Mouse (Mus musculus) mouse embryonic stem cell (cell line): Measurements from ENCODE around the gene Xrcc4.

Experiments used
- in situ Hi-C, 2 experiments: fragments of 300-500 bp; cut with MboI; formaldehyde crosslinking; loops; 1 replicate in 1 of 2; 3 replicates in 1 of 2; pipeline ENCODE4 v1.14.3; 2019 to 2020; ENCODE audit warnings: low sequenced_read_pairs in 2 of 2, low pct_unique_long_range_greater_than_20kb in 1 of 2, mixed read lengths in 1 of 2; ENCODE audit not compliant: unreplicated experiment in 1 of 2

The Xrcc4 gene

DNA sequence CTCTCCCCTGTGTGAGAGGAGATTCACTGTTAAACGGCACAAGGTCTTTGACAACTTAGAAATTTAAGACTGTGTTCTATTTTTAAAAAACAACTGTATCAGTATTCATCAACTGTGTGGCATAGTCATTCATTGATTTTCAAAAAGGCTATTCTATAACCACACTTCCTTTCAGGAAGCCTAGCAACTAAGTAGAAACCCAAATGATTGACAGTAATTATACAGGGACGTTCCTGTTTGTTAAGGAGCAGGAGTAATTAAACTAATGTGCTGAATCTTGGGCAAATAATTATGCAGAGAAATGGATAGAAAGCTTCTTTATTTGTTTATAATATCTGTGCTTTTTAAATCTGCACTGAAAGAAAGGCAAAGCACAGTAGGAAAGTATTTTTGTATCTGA is 103.3 kb downstream of the Xrcc4 start:
- in situ Hi-C loops, result no loop called here

GRCm38 (mm10) chr13:89970940-89971339 is 118.5 kb downstream of the Xrcc4 start:
- in situ Hi-C loops, result no loop called here

DNA sequence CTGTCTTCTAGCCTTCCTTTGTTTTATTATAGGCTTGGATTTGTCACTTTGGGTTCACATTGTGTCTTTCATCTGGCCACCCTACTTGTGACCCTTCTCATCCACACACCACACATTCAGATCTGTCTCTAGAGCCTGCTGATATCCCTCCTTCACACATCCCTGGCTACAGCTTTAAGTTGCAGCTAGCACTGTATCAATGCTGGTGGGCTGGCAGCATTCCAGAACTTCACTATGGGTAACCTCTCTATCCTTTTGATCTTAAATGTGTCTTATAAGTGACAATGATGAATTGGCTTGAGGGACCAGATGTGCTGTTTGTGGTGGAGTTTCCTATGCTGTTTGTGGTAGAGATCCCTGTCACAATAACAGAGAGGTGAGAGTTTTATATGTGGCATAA is 120.7 kb downstream of the Xrcc4 start:
- in situ Hi-C loops, result no loop called here

- in situ Hi-C loops, result no loop called here
These were observed 145.1 kb downstream of the Xrcc4 start for GRCm38 (mm10) chr13:89944354-89944753.

DNA sequence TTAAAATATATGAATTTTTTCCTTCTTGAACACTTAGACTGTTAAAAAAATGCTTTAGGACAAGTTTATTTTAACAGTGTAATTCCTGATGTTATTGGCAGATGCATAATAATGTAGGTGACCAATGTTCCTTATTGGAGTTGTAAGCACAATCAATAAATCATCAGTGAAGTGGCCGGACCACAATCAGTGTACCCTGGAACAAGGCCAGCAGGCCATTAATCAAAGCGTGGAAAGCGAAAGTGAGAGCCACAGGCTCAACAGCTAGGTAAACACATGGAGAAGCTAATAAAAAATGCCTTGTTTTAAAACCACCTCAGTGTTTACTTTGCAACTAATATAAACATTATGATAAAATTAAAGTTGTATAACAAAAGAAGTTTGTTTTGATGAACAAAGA is 159.9 kb downstream of the Xrcc4 start:
- in situ Hi-C loops, result no loop called here

DNA sequence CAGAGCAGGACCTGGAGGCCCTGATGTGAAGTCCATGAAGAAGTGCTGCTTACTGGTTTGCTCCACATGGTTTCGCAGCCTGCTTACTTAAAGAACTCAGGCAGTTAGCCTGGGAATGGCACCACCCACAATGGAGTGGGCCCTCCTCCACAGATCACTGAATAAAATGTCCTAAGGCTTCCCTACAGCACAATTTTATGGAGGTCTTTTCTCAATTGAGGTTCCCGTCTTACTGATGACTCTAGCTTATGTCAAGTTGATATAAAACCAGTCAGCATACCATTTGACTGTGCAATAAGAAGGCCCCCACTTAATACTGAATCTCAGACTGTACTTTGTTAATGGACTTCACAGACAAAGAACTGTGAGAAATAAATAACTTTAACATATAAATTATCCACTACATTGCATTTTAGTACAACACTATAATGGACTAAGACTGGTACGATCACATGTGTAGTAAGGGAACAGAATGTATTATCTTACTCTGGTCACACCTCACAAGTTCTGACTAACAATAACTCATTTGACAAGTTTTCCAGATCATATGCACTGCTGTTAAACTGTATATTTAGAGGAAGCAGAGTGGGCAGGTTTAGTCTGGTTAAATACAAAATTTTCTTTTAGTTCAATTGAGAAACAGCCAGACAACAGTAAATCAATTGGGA is 170.5 kb downstream of the Xrcc4 start:
- in situ Hi-C loops, result no loop called here

DNA sequence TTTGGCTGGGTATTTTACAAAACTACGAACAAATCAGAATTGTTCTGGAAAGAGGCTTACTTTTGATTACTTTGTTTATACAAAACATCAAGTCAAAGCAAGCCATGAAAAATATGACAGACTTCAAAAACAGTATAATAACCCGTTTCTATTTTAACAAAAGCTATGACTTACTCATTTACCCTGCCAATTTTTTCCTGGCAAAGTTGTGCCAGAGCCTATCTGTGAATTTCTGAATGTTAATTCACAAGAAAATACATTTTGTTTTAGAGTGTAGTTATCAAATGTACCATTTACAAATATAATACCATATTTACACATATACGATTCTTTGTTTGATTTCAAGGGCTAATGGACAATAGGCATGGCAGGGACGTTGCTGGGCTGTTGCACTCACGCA is 175.1 kb downstream of the Xrcc4 start:
- in situ Hi-C loops, result no loop called here

- in situ Hi-C loops, result no loop called here
These were observed 175.5 kb downstream of the Xrcc4 start for GRCm38 (mm10) chr13:89913891-89914290.

- in situ Hi-C loops, result no loop called here
These were observed 183.3 kb downstream of the Xrcc4 start for GRCm38 (mm10) chr13:89906120-89906519.

GRCm38 (mm10) chr13:89899066-89899465 is 190.3 kb downstream of the Xrcc4 start:
- in situ Hi-C loops, result no loop called here

DNA sequence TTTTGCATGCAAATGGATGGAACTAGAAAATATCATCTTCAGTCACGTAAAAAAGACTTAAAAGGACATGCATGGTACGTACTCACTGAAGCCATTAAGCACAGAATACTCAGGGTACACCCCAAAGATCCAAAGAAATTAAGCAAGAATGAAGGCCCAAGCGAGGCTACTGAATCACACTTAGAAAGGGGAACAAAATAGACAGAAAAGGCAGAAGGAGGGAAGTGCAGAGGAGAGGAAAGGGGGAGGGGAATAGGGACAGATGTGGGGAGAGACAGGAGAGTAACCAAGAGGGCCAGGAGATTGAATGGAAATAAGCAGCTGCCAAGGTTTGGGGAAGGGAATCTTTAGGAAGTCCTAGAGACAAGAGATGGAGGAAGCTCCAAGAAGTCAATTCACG is 197.3 kb downstream of the Xrcc4 start:
- in situ Hi-C loops, result no loop called here

DNA sequence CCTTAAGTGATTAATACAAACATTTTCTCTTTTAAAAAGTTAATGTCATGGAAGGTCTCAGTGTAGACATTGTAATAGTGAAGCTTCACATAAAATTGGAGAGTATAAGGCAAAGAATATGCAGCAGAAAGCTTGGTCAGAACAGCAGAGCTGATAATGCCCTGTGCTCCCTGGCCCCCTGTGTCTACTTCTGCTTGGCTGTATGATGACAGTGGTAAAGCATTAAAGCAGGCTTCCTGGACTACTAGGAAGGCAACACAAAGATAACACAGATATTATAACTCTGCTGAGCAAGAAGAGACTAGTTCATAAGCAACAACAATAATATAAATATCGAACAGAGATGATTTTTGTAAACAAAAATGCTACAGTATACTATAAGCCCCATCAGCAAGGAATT is 199.2 kb downstream of the Xrcc4 start:
- in situ Hi-C loops, result no loop called here

DNA sequence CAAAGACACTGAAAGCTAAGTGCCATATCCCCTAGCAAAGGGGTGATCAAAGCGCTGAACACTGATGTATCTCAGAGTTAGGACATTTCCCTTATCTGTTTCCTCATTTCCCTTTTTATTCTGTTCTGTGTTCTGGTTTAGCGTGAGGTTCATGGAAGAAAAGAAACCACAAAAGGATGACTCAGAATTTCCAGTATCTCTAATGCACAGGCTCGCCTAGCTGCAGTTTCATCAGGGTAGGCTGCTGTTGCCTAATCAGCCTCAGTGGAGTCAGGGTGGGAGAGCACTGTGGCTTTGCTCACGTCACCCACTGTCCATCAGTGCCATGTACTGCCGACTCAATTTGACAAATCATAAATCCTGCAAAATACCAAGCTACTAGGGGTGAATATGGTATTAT is 200.3 kb downstream of the Xrcc4 start:
- in situ Hi-C loops, result no loop called here

GRCm38 (mm10) chr13:89883523-89883922 is 205.9 kb downstream of the Xrcc4 start:
- in situ Hi-C loops, result no loop called here

DNA sequence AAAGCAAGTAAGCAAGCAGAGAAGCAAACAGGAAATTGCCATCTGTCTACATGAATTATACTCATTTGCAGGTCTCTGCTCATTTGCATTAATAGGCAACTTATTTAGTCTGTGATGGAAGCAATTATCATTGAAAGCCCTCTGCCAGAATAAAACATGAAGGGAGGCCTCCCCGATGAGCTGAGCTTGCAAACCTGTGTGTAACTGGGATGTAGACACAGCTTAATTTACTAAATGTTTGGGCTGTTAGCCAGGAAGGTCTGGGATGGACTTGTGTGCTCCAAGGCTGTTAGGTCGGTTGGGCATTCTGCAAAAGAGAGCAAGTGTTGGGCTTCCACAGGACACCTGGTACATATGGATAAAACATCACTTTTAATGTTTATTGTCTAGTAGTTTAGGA is 208.1 kb downstream of the Xrcc4 start:
- in situ Hi-C loops, result no loop called here

DNA sequence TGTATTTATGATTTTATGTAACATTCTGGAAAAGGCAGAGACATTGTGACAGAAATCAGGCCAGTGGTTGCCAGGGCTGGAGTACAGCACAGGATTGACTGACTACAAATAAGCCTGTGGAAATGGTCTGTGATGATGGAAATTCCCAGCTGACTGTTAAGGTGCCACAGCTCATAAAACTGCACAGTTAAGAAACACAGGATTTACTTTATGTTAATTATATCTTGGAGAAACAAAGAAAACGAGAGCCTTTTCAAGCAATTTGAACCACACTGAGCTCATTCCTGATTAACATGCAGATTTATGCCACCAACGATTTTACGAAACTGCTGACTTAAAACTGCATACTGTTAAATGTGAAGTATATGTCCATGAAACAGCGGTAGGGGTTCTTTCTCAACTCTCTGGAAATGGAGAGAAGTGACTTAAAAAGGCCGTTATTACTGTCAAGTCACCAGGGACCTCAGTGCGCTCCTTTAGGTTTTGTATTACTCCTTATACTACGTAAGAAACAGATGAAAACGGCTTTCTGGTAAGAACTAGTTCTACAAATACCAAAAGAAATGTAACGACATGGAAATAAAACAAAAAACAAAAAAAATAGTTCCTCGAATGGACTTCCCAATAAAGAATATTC is 210.5 kb downstream of the Xrcc4 start:
- in situ Hi-C loops, result no loop called here

DNA sequence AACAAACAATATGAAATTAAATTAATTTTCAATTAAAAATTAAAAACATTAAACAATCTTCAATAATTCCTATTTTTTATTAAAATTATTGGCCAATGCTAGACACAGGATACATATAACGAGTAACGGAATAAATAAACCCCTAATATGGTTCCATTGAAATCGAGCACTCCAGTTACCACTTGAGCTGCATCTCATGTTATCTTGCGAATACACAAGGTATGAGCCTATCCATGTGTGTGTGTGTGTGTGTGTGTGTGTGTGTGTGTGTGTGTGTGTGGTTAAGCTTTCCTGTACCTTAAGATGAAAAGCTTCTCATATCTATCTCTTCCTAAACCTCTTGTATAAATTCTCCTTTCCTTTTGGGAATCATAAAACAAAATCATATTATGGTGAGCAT is 213.9 kb downstream of the Xrcc4 start:
- in situ Hi-C loops, result no loop called here

- in situ Hi-C loops, result no loop called here
These were observed 216.7 kb downstream of the Xrcc4 start for GRCm38 (mm10) chr13:89872725-89873124.

DNA sequence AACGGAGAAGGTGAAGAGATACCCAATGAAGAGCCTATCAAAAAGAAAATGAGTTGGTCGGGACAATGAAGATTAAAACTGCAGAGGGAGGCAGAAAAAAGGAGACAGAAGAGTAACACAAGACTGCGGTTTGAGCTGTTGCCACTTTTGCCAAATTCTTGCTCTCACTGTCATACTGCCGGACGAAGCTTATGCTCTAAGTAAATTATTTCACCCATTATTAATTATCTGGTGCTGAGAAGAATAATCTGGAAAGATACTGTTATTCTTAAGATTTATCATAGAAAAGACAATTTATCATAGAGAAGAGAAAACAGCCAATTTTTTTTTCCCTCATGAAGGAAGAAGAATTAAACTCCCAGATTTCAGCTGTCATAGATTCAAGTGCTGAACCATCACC is 235.3 kb downstream of the Xrcc4 start:
- in situ Hi-C loops, result no loop called here

GRCm38 (mm10) chr13:89850746-89851145 is 238.7 kb downstream of the Xrcc4 start:
- in situ Hi-C loops, result no loop called here
